16 mouse cellular contexts compared by ENCODE assay signal in genomic region chr13:99593846-99594813, GRCm38 (mm10).
DNase-seq lines count a peak whose midpoint lies in the region; ATAC-seq and TF ChIP-seq lines count a peak whose summit lies in the region.
"Had no signal": no experiment of that assay in that cellular context is flagged by ENCODE, and none has a peak within 500 bp of the region (broad histone marks: within the 10 kb centered on the region; RNA-seq: fewer than 3 reads in every experiment).

No protein-coding gene starts in this region.

- H3K4me3 ChIP-seq in embryonic facial prominence, embryonic 11.5 days (ENCODE audit: low read depth, low read length), result no peak overlapping the region
- H3K4me3 ChIP-seq in embryonic facial prominence, embryonic 10.5 days, result no peak overlapping the region
- H3K4me3 ChIP-seq in forebrain, embryonic 14.5 days (ENCODE audit: low read depth, low read length), result no peak overlapping the region
- H3K4me3 ChIP-seq in hindbrain, postnatal 0 days (ENCODE audit: low read length), result no peak overlapping the region
- H3K4me3 ChIP-seq in neural tube, embryonic 14.5 days (ENCODE audit: low read depth, low read length), result no peak overlapping the region
- H3K4me3 ChIP-seq: heart, embryonic 13.5 days; limb, embryonic 15.5 days; stomach, embryonic 15.5 days had no signal

- H3K9ac ChIP-seq in embryonic facial prominence, embryonic 11.5 days (replicated peaks; ENCODE audit: low read length), result no peak overlapping the region
- no peak overlapping the region for H3K9ac ChIP-seq in forebrain, embryonic 14.5 days (ENCODE audit: low read length)
- H3K9ac ChIP-seq in hindbrain, postnatal 0 days (replicated peaks; ENCODE audit: low read length), result no peak overlapping the region
- no peak overlapping the region for H3K9ac ChIP-seq in neural tube, embryonic 14.5 days (replicated peaks; ENCODE audit: low read depth, low read length)
- H3K9ac ChIP-seq: heart, embryonic 13.5 days; limb, embryonic 15.5 days; stomach, embryonic 15.5 days had no signal

- no peak for TF ChIP-seq CTCF in hindbrain, postnatal 0 days (IDR thresholded peaks at IDR 0.05; ENCODE audit: low read depth)

- WGBS in embryonic facial prominence, embryonic 11.5 days, result 32% methylated on average over 17 of the region's 17 CpGs
- WGBS in embryonic facial prominence, embryonic 10.5 days, result 39% methylated on average over 17 of the region's 17 CpGs
- 27% methylated on average over 17 of the region's 17 CpGs for WGBS in forebrain, embryonic 14.5 days
- WGBS in hindbrain, postnatal 0 days, result 19% methylated on average over 17 of the region's 17 CpGs
- WGBS in neural tube, embryonic 14.5 days, result 20% methylated on average over 17 of the region's 17 CpGs

- no peaks in the 10 kb centered on the region for H3K4me1 ChIP-seq in embryonic facial prominence, embryonic 11.5 days (ENCODE audit: control insufficient read depth, insufficient read depth, low read length)
- peaks cover 26% of the 10 kb centered on the region for H3K4me1 ChIP-seq in embryonic facial prominence, embryonic 10.5 days
- H3K4me1 ChIP-seq in forebrain, embryonic 14.5 days (ENCODE audit: control insufficient read depth, insufficient read depth, low read length), result peaks cover 19% of the 10 kb centered on the region
- peaks cover 11% of the 10 kb centered on the region; the same call in 1 of the 2 replicates for H3K4me1 ChIP-seq in hindbrain, postnatal 0 days (ENCODE audit: insufficient read depth, low read length)
- peaks cover 8% of the 10 kb centered on the region; the same call in 1 of the 2 replicates for H3K4me1 ChIP-seq in neural tube, embryonic 14.5 days (ENCODE audit: control insufficient read depth, insufficient read depth, low read length)
- H3K4me1 ChIP-seq: stomach, embryonic 15.5 days had no signal

- 0 out of 2 replicates have a peak, but pooled peaks have one; percentile 59 for ATAC-seq in embryonic facial prominence, embryonic 11.5 days (replicated peaks; ENCODE audit: insufficient number of reproducible peaks, low FRiP score, low TSS enrichment, low read depth)
- ATAC-seq in forebrain, embryonic 14.5 days, result peak; percentile 49
- peak; percentile 73; the same call in 1 of the 2 replicates for ATAC-seq in hindbrain, postnatal 0 days
- peak; percentile 83 for ATAC-seq in neural tube, embryonic 14.5 days (ENCODE audit: low read depth)
- ATAC-seq: inflammation-experienced regulatory T-cells, adult 6 months had no signal

- no peak overlapping the region for H3K27ac ChIP-seq in embryonic facial prominence, embryonic 11.5 days (replicated peaks; ENCODE audit: low read depth, low read length)
- no peak overlapping the region for H3K27ac ChIP-seq in embryonic facial prominence, embryonic 10.5 days (replicated peaks)
- peak overlapping the region; percentile 63 for H3K27ac ChIP-seq in forebrain, embryonic 14.5 days (ENCODE audit: low read depth, low read length)
- H3K27ac ChIP-seq in hindbrain, postnatal 0 days, result no peak overlapping the region
- H3K27ac ChIP-seq in neural tube, embryonic 14.5 days (ENCODE audit: low read depth, low read length), result no peak overlapping the region
- H3K27ac ChIP-seq: heart, embryonic 13.5 days; stomach, embryonic 15.5 days had no signal

- H3K27me3 ChIP-seq in embryonic facial prominence, embryonic 11.5 days (ENCODE audit: control insufficient read depth, insufficient read depth, low read length), result no peaks in the 10 kb centered on the region
- H3K27me3 ChIP-seq in embryonic facial prominence, embryonic 10.5 days (replicated peaks; ENCODE audit: low read depth, poor library complexity, severe bottlenecking), result peaks cover 14% of the 10 kb centered on the region
- H3K27me3 ChIP-seq in forebrain, embryonic 14.5 days (replicated peaks; ENCODE audit: control insufficient read depth, insufficient read depth, low read length), result no peaks in the 10 kb centered on the region
- H3K27me3 ChIP-seq in hindbrain, postnatal 0 days (ENCODE audit: insufficient read depth, low read length), result no peaks in the 10 kb centered on the region
- no peaks in the 10 kb centered on the region for H3K27me3 ChIP-seq in neural tube, embryonic 14.5 days (ENCODE audit: control insufficient read depth, insufficient read depth, low read length)
- H3K27me3 ChIP-seq: heart, embryonic 13.5 days; limb, embryonic 15.5 days; stomach, embryonic 15.5 days had no signal

- DNase-seq in embryonic facial prominence, embryonic 11.5 days (ENCODE audit: low spot score), result no peak
- DNase-seq in embryonic facial prominence, embryonic 10.5 days (ENCODE audit: low spot score), result no peak
- peak; percentile 70 for DNase-seq in forebrain, embryonic 14.5 days (ENCODE audit: low spot score)
- peak; percentile 58 for DNase-seq in hindbrain, postnatal 0 days (ENCODE audit: low spot score)
- DNase-seq in frontal cortex, adult 2 months (ENCODE audit: extremely low spot score in 1 of 2, low spot score in 1 of 2), result no peak
- DNase-seq in ovary, postnatal 10 days (ENCODE audit: low spot score), result no peak
- no peak for DNase-seq in lung, adult 18-20 months
- DNase-seq: B cell, adult 2 months; cerebellum, adult 8-10 months; kidney, postnatal 10 days; thymus, postnatal 4 days had no signal

- H3K36me3 ChIP-seq in embryonic facial prominence, embryonic 11.5 days (replicated peaks; ENCODE audit: control insufficient read depth, insufficient read depth, low read depth, low read length), result no peaks in the 10 kb centered on the region
- no peaks in the 10 kb centered on the region for H3K36me3 ChIP-seq in embryonic facial prominence, embryonic 10.5 days (replicated peaks)
- H3K36me3 ChIP-seq in forebrain, embryonic 14.5 days (ENCODE audit: control insufficient read depth, insufficient read depth, low read length), result no peaks in the 10 kb centered on the region
- no peaks in the 10 kb centered on the region for H3K36me3 ChIP-seq in hindbrain, postnatal 0 days (ENCODE audit: insufficient read depth, low read length)
- no peaks in the 10 kb centered on the region for H3K36me3 ChIP-seq in neural tube, embryonic 14.5 days (ENCODE audit: control insufficient read depth, insufficient read depth, low read length)
- H3K36me3 ChIP-seq: heart, embryonic 13.5 days; limb, embryonic 15.5 days; stomach, embryonic 15.5 days had no signal

- no peaks in the 10 kb centered on the region for H3K9me3 ChIP-seq in embryonic facial prominence, embryonic 11.5 days (replicated peaks; ENCODE audit: control insufficient read depth, low read length)
- H3K9me3 ChIP-seq in embryonic facial prominence, embryonic 10.5 days, result no peaks in the 10 kb centered on the region
- H3K9me3 ChIP-seq in forebrain, embryonic 14.5 days (replicated peaks; ENCODE audit: control insufficient read depth, low read length), result no peaks in the 10 kb centered on the region
- no peaks in the 10 kb centered on the region for H3K9me3 ChIP-seq in hindbrain, postnatal 0 days (ENCODE audit: low read length)
- H3K9me3 ChIP-seq in neural tube, embryonic 14.5 days (ENCODE audit: control insufficient read depth, low read length), result no peaks in the 10 kb centered on the region
- H3K9me3 ChIP-seq: heart, embryonic 13.5 days; limb, embryonic 15.5 days; stomach, embryonic 15.5 days had no signal

- no peak overlapping the region for H3K4me2 ChIP-seq in embryonic facial prominence, embryonic 11.5 days (ENCODE audit: low read depth, low read length)
- H3K4me2 ChIP-seq in forebrain, embryonic 14.5 days (ENCODE audit: low read length), result peak overlapping the region; percentile 24; the same call in 1 of the 2 replicates
- H3K4me2 ChIP-seq in hindbrain, postnatal 0 days (ENCODE audit: low read depth, low read length), result peak overlapping the region; percentile 22
- H3K4me2 ChIP-seq in neural tube, embryonic 14.5 days (ENCODE audit: low read depth, low read length), result no peak overlapping the region
- H3K4me2 ChIP-seq: heart, embryonic 13.5 days; limb, embryonic 15.5 days; stomach, embryonic 15.5 days had no signal

Comparison
In these comparisons a context has a peak if more than half of its experiments do, and no peak if none do; other contexts are left out.
1. DNase-seq: peak in forebrain, embryonic 14.5 days (single experiment) and hindbrain, postnatal 0 days (single experiment); none in embryonic facial prominence, embryonic 11.5 days (single experiment), embryonic facial prominence, embryonic 10.5 days (single experiment), frontal cortex, adult 2 months (0 of 2), ovary, postnatal 10 days (single experiment) and lung, adult 18-20 months (0 of 2).
2. H3K4me2 ChIP-seq: peak in forebrain, embryonic 14.5 days (single experiment) and hindbrain, postnatal 0 days (single experiment); none in embryonic facial prominence, embryonic 11.5 days (single experiment) and neural tube, embryonic 14.5 days (single experiment).
3. Peak in every context shown above with its lines, with median percentiles within 50 percentile points of each other: ATAC-seq.